Mouse (Mus musculus): Measurements from ENCODE around the gene Klre1. TPM values are rescaled to one million over a fixed set of nuclear protein-coding genes. Genes with fewer than 3 reads are reported as not detected.

Klre1 gene
- total RNA-seq (2023): 2.0 TPM

DNA sequence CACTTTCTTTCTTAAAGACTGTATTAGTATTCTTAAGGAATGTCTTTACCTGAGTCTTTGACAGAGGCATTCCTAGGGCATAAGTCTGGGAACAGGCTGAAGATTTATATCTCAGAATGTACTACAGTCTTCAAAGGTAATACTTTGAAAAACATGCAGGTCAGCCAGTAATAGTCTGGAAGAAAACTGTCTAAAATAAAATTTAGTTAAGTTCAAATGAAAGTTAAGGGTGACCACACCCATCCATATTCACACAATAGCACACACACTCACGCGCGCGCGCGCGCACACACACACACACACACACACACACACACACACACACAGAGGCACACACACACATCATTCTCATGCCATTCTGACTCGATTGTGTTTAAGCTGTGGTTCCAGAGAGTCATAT lies at the start of gene Klre1:
Gene Klre1 (plus strand): TSS at position 301 of the 400 bp plus-strand sequence.

GRCm38 (mm10) chr6:129532942-129533860 lies 44.5 kb upstream of the Klre1 start, which contains the start of gene Gabarapl1:
TSS of gene Gabarapl1 (plus strand) at chr6:129533160.

DNA sequence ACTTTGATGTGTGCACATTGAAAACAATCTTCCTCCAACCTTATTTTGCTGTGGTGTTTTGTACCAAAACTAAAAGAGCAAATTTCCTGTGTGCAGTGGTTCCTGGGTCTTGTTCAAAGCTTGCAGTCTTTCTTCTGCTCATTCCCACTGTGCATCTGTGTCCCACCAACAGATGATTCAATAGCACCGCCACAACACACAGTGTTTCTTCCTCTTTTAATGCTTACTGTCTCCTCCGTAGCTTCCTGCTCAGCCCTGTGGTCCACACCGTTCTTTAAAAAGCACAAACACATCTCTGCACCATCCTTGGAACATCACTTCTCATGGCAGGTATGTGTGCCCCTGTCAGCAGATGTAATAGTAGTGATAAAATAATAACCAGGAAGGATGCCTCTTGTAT lies 13.8 kb downstream of the Klre1 start, which contains the start of gene Klrd1:
Gene Klrd1 (plus strand): TSS at position 275 of the 400 bp plus-strand sequence.

GRCm38 (mm10) chr6:129623735-129624134 lies 46.0 kb downstream of the Klre1 start, which contains the start of gene Klrk1:
TSS of gene Klrk1 (minus strand) at chr6:129623864.

Other genes with a start within 250 kb of the Klre1 start
- gene 4922502D21Rik, start 246.1 kb upstream of the Klre1 start, total RNA-seq (2023): not detected
- gene Clec12a, start 235.2 kb upstream of the Klre1 start, total RNA-seq (2023): 1.1 TPM
- not detected for gene Clec12b, start 192.0 kb upstream of the Klre1 start, total RNA-seq (2023)
- gene Clec1b, start 180.6 kb upstream of the Klre1 start, total RNA-seq (2023): not detected
- 0.18 TPM for gene Clec9a, start 169.0 kb upstream of the Klre1 start, total RNA-seq (2023)
- gene Clec1a, start 125.9 kb upstream of the Klre1 start, total RNA-seq (2023): not detected
- gene Olr1, start 70.7 kb upstream of the Klre1 start, total RNA-seq (2023): not detected
- gene Tmem52b, start 65.3 kb upstream of the Klre1 start, total RNA-seq (2023): not detected
- 12.1 TPM for gene Gabarapl1, start 44.7 kb upstream of the Klre1 start, total RNA-seq (2023)
- 37.3 TPM for gene Klrd1, start 13.9 kb downstream of the Klre1 start, total RNA-seq (2023)
- gene Klrk1, start 46.0 kb downstream of the Klre1 start, total RNA-seq (2023): 2.9 TPM
- gene Klrc3, start 65.4 kb downstream of the Klre1 start, total RNA-seq (2023): not detected
- 3.6 TPM for gene Klrc2, start 82.8 kb downstream of the Klre1 start, total RNA-seq (2023)
- 2.0 TPM for gene Klrc1, start 101.1 kb downstream of the Klre1 start, total RNA-seq (2023)
- 0.97 TPM for gene Klri1, start 139.2 kb downstream of the Klre1 start, total RNA-seq (2023)
- gene Klri2, start 162.6 kb downstream of the Klre1 start, total RNA-seq (2023): 1.1 TPM
- gene Gm156, start 206.4 kb downstream of the Klre1 start, total RNA-seq (2023): not detected